Mouse (Mus musculus): Measurements from ENCODE around the gene Stk19.
"Not testable (repeated sequence)": the region's sequence is repeated elsewhere in the genome, so short reads cannot be mapped to it uniquely, and the experiment has no call there.

Gene Stk19

DNA sequence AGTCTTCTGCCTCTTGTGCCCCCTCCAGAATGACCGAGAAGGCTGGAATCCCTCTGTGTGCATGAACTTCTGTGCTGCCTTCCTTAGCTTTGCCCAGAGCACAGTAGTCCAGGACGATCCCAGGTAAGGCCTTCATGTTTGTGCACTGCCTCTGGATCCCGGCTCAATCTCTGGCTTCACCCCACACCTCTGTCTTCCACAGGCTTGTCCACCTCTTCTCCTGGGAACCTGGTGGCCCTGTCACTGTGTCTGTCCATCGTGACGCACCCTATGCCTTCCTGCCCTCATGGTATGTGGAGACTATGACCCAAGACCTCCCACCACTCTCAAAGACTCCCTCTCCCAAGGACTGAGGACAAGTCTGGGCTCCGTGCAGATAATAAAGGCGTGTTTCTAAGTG is 2.0 kb upstream of the Stk19 start:
- no peak for DNase-seq

DNA sequence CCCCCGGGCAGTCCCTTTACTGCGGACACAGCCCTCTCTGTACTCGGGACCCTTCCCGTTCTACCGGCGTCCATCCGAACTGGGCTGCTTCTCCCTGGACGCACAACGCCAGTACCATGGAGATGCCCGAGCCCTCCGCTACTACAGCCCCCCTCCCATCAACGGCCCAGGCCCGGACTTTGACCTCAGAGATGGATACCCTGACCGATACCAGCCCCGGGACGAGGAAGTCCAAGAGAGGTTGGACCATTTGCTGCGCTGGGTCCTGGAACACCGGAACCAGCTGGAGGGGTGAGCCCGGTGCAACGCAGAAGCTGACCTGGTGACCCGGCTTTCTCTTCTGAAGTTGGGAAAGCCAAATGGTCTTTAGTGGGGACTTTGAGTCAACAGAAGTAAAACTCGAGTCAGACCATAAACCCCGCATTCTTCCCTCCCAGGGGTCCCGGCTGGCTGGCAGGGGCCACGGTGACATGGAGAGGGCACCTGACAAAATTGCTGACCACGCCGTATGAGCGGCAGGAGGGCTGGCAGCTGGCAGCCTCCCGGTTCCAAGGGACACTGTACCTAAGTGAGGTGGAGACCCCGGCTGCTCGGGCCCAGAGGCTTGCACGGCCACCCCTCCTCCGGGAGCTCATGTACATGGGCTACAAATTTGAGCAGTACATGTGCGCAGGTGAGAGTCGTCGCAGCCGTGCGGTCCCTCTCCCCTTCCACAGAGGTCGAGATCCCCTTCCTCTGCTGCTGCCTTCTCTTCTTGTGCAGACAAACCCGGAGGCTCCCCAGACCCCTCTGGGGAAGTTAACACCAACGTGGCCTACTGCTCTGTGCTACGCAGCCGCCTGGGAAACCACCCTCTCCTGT is 949 bp upstream of the Stk19 start:
- no peak for DNase-seq

DNA sequence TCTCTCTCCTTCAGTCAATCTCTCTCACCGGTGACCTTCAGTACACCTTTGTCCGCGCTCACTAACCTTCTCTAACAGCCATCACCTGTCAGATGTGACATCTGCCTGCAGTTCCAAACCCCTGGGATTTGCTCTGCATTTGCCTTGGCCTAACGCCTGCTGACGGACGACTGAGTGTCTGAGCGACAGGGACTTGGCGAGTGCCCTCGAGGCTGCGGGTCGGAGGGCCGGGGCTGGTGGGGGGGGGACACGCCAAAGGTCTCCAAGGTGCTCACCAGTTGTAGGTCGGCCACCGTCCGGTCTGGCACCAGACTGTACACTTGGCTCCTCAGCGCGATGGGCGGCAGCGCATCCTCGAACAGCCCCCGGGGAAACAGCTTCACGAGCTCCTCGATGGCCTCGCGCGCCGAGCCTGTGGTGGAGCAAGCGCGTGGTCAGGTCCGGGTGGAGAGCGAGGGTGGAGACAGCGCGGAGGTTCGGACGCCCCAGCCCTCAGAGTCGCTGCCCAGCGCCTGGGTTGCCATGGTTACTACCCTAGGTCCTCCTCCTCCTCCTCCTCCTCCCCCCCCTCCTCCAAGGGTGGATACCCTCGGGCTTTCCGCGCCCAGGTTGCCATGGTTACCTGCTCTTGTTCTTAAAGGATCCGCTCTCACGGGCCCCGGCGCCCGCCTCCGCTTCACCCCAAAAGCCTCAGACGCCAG is 440 bp downstream of the Stk19 start:
- DNase-seq: no peak

GRCm38 (mm10) chr17:34830776-34831175 is 6.0 kb downstream of the Stk19 start:
- DNase-seq: not testable (repeated sequence)

- no peak for DNase-seq
These were observed 21.9 kb downstream of the Stk19 start for GRCm38 (mm10) chr17:34814818-34815370.

DNA sequence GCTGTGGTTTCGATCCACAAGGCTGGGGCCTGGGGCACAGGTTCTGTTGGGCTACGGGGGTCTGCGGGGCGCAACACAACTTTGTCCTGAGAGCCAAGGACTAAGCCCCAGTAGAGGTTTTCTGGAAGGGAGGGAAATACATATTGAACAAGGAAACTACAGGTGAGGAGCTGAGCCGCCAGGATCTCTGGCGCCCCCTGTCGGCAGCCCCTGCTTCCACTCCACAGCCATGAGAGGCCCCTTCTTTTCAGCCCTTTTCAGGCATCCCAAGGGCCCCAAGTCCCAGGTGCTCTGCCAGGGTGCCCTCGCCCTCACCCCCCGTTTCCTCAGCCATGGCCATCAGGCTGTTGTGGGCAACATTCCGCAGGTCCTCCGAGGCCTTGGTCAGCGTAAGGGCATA is 23.0 kb downstream of the Stk19 start:
- DNase-seq: peak; percentile 24

GRCm38 (mm10) chr17:34811275-34811674 is 25.5 kb downstream of the Stk19 start:
- no peak for DNase-seq

DNA sequence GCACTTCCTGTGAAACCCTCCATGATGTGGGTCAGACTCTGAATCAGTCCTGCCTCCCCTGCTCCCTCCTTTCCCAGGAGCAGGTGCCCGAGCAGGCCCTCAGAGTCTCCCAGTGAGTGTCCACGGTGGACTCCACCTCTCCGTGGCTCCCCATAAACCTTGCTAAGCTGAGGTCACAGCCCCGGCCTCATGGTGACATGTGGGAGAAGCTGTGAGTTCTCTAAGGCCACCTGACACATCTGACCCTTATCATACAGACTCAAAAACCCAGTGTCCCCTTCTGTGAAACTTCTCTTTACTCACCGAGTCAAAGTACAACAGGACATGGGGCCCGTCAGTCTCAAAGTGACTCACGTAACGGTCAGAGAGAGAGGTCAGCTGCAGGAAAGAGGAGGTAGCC is 25.9 kb downstream of the Stk19 start:
- DNase-seq: not testable (repeated sequence)

DNA sequence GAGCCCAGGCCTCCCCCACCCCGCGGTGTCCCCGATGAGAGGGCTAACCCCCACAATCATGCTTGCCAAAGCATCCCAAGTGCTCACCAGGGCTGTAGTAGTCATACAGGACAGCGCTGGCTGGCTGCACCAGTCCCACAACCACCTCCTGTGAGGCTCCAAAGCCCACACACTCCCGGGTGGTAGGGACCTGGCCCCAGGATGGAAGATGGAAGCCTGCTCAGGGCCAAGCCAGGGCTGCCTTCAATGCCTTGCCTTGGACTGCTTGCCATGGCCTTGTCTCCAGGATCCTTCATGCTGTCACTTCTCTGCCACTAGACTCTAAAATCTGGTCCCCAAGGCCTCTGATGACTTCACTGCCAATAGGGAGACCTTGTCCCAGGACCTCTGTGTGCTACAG is 26.3 kb downstream of the Stk19 start:
- DNase-seq: not testable (repeated sequence)

GRCm38 (mm10) chr17:34808599-34809205 is 28.0 kb downstream of the Stk19 start:
- DNase-seq: no peak

GRCm38 (mm10) chr17:34807176-34807575 is 29.6 kb downstream of the Stk19 start:
- DNase-seq: no peak

- DNase-seq: no peak
These were observed 31.7 kb downstream of the Stk19 start for GRCm38 (mm10) chr17:34804871-34805562.

- DNase-seq: not testable (repeated sequence)
These were observed 32.4 kb downstream of the Stk19 start, which contains the start of gene Cyp21a1 for GRCm38 (mm10) chr17:34804301-34804700. TSS of gene Cyp21a1 (minus strand) at chr17:34804561.

- DNase-seq: not testable (repeated sequence)
These were observed 33.4 kb downstream of the Stk19 start for GRCm38 (mm10) chr17:34803367-34803766.

DNA sequence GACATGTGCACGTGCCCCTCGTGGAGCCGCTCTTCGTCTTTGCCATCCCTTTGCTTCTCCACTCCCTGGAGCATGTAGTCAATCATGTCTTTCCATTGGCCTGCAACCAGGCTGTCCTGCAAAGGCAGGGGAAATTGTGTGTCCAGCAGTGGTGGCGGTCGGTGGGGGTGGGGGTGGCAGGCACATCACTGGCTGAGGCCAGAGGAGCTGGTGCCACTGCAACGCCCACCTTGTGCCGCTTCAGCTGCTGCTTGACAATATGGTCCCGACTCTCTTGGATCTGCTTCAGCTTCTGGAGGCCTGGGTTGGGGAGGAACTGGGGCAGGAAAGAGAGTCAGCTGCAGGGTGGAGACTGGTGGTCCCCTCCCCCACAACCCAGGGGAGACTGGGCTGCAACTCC is 34.0 kb downstream of the Stk19 start:
- DNase-seq: not testable (repeated sequence)

DNA sequence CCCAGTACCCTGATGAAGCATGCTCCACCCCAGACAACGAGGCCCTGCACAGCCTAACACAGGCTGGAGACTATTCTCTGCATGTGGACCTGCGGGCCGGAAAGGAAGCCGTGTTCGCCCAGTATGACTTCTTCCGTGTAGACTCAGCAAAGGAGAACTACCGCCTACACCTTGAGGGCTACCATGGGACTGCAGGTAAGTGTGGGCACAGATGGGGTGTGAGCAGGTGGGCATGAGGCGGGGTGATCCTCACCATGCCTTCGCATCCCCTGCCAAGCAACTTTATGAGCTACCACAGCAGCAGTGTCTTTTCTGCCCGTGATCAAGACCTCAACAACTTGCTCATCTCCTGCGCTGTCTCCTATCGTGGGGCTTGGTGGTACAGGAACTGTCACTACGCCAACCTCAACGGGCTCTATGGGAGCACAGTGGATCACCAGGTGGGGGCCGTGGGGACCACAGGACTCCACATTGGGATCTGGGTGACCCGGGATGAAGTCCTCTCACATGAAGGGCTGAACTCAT is 35.9 kb downstream of the Stk19 start:
- DNase-seq: not testable (repeated sequence)

DNA sequence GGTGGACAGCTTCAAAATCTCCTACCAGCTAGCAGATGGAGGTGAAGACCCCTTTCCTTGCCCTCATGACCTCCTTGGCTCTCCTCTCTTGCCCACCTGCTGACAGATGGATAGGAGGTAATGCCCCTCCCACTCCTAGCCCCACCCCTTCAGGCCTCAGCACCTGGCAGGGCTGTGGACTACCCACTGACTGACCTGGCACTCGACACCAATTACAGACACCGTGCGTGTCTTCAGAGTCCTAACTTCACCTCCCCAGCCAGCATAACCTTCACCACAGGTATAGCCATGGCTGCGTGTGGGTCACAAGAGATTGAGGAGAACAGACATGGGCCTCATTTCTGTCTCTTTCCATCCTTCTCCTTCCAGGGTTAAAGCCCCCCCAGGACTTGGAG is 37.2 kb downstream of the Stk19 start:
- no peak for DNase-seq

- DNase-seq: no peak
These were observed 37.7 kb downstream of the Stk19 start for GRCm38 (mm10) chr17:34798866-34799530.

DNA sequence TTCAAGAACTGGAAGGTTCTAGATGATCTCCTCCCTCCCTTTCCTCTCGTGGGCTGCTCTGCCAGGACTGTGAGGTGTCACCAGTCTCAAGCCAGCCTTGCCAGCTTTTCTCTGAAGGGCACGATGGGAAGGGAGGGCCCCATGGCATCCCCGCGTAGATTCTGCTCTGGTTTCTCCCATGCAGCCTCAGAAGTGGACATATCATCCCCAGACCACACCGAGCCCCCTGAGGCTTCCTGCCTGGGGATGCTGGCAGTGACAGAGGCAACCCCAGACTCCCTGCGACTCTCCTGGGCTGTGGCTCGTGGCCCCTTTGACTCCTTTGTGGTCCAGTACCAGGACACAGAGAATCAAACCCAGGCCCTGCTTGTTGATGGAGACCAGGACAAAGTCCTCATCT is 38.7 kb downstream of the Stk19 start:
- not testable (repeated sequence) for DNase-seq

GRCm38 (mm10) chr17:34797211-34797995 is 39.3 kb downstream of the Stk19 start:
- DNase-seq: not testable (repeated sequence)
